Mouse (Mus musculus) frontal cortex, adult (tissue): ENCODE measurements at regions not wholly inside any gene's neighbourhood (a gene's known extent, or its start where the extent isn't known, plus 50 kb on each side); places are given as distances from the start of the nearest gene placed in this dataset.

ENCODE experiments used
- ATAC-seq: cut with Nextera tagmentation; 2 replicates; pipeline ENCODE4 v1.9.2; 2017; ENCODE audit warnings: mild to moderate bottlenecking, moderate library complexity, mixed read lengths; ENCODE audit not compliant: low TSS enrichment

- no peak for ATAC-seq
Measured at GRCm38 (mm10) chr8:49236822-49237071, 393.0 kb upstream of the Tenm3 start.

GRCm38 (mm10) chr8:49236021-49236821 is 392.5 kb upstream of the Tenm3 start:
- ATAC-seq: no peak

- ATAC-seq: no peak
Measured at GRCm38 (mm10) chr8:49223841-49224420, 380.2 kb upstream of the Tenm3 start.

- no peak for ATAC-seq
Measured at GRCm38 (mm10) chr8:49195333-49195640, 351.5 kb upstream of the Tenm3 start.

GRCm38 (mm10) chr8:49194592-49195332 is 351.0 kb upstream of the Tenm3 start:
- no peak for ATAC-seq

GRCm38 (mm10) chr8:49186853-49187252 is 343.1 kb upstream of the Tenm3 start:
- ATAC-seq: no peak

GRCm38 (mm10) chr8:49175386-49175785 is 331.6 kb upstream of the Tenm3 start:
- ATAC-seq: no peak

GRCm38 (mm10) chr8:49174956-49175355 is 331.2 kb upstream of the Tenm3 start:
- ATAC-seq: no peak

GRCm38 (mm10) chr8:49159318-49159717 is 315.6 kb upstream of the Tenm3 start:
- ATAC-seq: peak; percentile 73

GRCm38 (mm10) chr8:49158201-49158600 is 314.4 kb upstream of the Tenm3 start:
- no peak for ATAC-seq

GRCm38 (mm10) chr8:49136503-49137044 is 292.8 kb upstream of the Tenm3 start:
- ATAC-seq: no peak

- ATAC-seq: no peak
Measured at GRCm38 (mm10) chr8:49109095-49109494, 265.3 kb upstream of the Tenm3 start.

GRCm38 (mm10) chr8:49108665-49109064 is 264.9 kb upstream of the Tenm3 start:
- ATAC-seq: no peak

- ATAC-seq: no peak
Measured at GRCm38 (mm10) chr8:49106531-49106930, 262.8 kb upstream of the Tenm3 start.

- ATAC-seq: no peak
Measured at GRCm38 (mm10) chr8:49101156-49101555, 257.4 kb upstream of the Tenm3 start.

- no peak for ATAC-seq
Measured at GRCm38 (mm10) chr8:49084191-49084875, 240.6 kb upstream of the Tenm3 start.

- ATAC-seq: no peak
Measured at GRCm38 (mm10) chr8:49069451-49069850, 225.7 kb upstream of the Tenm3 start.

GRCm38 (mm10) chr8:49063256-49063655 is 219.5 kb upstream of the Tenm3 start:
- no peak for ATAC-seq

- no peak for ATAC-seq
Measured at GRCm38 (mm10) chr8:49043236-49043635, 199.5 kb upstream of the Tenm3 start.

GRCm38 (mm10) chr8:49035970-49036700 is 192.4 kb upstream of the Tenm3 start:
- ATAC-seq: no peak

- ATAC-seq: peak; percentile 86
Measured at GRCm38 (mm10) chr8:49035519-49035918, 191.8 kb upstream of the Tenm3 start.

GRCm38 (mm10) chr8:49030255-49030654 is 186.5 kb upstream of the Tenm3 start:
- ATAC-seq: no peak
